Mouse (Mus musculus): Measurements from ENCODE around the gene P2rx7. TPM values are rescaled to one million over a fixed set of nuclear protein-coding genes. Genes with fewer than 3 reads are reported as not detected.

The P2rx7 gene
- polyA plus RNA-seq, 1 experiment from 2014 or later: 6.7 TPM

DNA sequence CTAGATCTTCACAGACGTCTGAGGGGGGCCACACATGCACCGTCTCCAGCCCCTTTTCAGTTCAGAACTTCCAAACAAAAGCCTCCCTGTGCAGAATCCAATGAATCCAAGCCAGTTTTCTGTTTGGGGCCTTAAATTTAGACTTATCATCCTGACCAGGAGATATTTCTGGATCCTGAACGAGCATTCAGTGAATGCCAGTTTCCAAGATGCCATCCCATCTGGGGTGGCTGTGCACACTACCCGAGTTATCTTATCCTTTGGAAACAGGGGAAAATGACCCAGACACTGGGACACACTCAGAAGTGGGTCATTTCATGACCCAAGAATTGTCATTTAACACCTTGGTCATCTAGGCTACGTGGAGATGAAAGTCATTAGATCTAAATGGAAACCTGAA, 26.0 kb upstream of the P2rx7 start:
- H3K4me2 ChIP-seq (replicated peaks; ENCODE audit: low read depth, low read length): no peak overlapping the region
- no peak overlapping the region for H3K4me3 ChIP-seq (ENCODE audit: low read depth, low read length)
- no peaks in the 10 kb centered on the region for H3K9me3 ChIP-seq (ENCODE audit: low read length)
- peaks cover 4% of the 10 kb centered on the region; the same call in 1 of the 2 replicates for H3K4me1 ChIP-seq (ENCODE audit: insufficient read depth, low read depth, low read length)
- DNase-seq (ENCODE audit: low spot score) (no peak), ATAC-seq (no peak)
- no peak overlapping the region for H3K9ac ChIP-seq (replicated peaks; ENCODE audit: low read depth)
- 79% methylated on average over 5 of the region's 5 CpGs for WGBS
- TF ChIP-seq CTCF (IDR thresholded peaks at IDR 0.05): no peak
- no peak for TF ChIP-seq EP300 (IDR thresholded peaks at IDR 0.05)
- H3K36me3 ChIP-seq (ENCODE audit: insufficient read depth, low read length): no peaks in the 10 kb centered on the region
- H3K27ac ChIP-seq (ENCODE audit: low read length): no peak overlapping the region
- H3K27me3 ChIP-seq (replicated peaks; ENCODE audit: insufficient read depth, low read length): no peaks in the 10 kb centered on the region

DNA sequence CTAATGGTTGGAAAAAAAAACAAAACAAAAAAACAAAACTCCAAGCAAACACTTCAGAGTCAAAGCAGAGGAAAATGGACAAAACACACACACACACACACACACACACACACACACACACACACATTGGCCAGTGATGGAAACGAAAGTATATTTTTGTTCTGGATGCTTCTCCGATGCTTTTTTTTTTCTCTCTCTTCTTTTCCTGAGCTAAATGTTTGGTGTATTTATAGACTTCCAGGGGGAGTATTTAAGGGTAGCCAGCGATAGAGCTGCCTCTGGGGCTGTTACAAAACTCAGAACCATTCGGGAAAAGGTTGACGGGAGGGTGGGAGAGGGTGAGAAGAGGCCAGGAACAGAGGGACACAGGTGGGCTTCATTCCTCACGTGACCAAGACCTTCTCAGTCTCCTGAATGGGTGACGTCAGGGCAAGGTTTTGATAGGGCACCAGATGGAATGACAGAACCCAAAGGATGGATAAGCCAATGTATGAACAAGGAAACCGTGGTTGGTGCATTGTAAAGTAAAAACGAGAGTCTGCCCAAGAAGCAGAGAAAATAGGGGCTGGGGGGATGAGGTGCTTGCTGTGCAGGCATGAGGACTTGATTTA, 23.9 kb upstream of the P2rx7 start:
- WGBS: 66% methylated on average over 9 of the region's 9 CpGs

GRCm38 (mm10) chr5:122621376-122621886, 22.3 kb upstream of the P2rx7 start:
- H3K4me2 ChIP-seq (replicated peaks; ENCODE audit: low read depth, low read length): no peak overlapping the region
- H3K9me3 ChIP-seq (ENCODE audit: low read length): no peaks in the 10 kb centered on the region
- H3K36me3 ChIP-seq (ENCODE audit: insufficient read depth, low read length): no peaks in the 10 kb centered on the region
- H3K4me3 ChIP-seq (ENCODE audit: low read depth, low read length): no peak overlapping the region
- no peak overlapping the region for H3K9ac ChIP-seq (replicated peaks; ENCODE audit: low read depth)
- peak overlapping the region; percentile 64; the same call in 1 of the 2 replicates for H3K27ac ChIP-seq (ENCODE audit: low read length)
- peaks cover 4% of the 10 kb centered on the region; the same call in 1 of the 2 replicates for H3K4me1 ChIP-seq (ENCODE audit: insufficient read depth, low read depth, low read length)
- no peaks in the 10 kb centered on the region for H3K27me3 ChIP-seq (replicated peaks; ENCODE audit: insufficient read depth, low read length)
- ATAC-seq (peak; percentile 92), DNase-seq (ENCODE audit: low spot score) (peak; percentile 94)
- 17% methylated on average over 7 of the region's 7 CpGs for WGBS
- TF ChIP-seq CTCF (IDR thresholded peaks at IDR 0.05) (no peak), EP300 (IDR thresholded peaks at IDR 0.05) (peak; percentile 37)

More for the DNA sequence above, 23.9 kb upstream of the P2rx7 start:
- Histone ChIP-seq H3K36me3 (ENCODE audit: insufficient read depth, low read length) (no peaks in the 10 kb centered on the region), H3K9me3 (ENCODE audit: low read length) (no peaks in the 10 kb centered on the region), H3K9ac (replicated peaks; ENCODE audit: low read depth) (no peak overlapping the region), H3K27ac (ENCODE audit: low read length) (0 out of 2 replicates have a peak overlapping the region, but pooled peaks have one; percentile 1), H3K27me3 (replicated peaks; ENCODE audit: insufficient read depth, low read length) (no peaks in the 10 kb centered on the region), H3K4me3 (ENCODE audit: low read depth, low read length) (no peak overlapping the region), H3K4me1 (ENCODE audit: insufficient read depth, low read depth, low read length) (peaks cover 4% of the 10 kb centered on the region; the same call in 1 of the 2 replicates), H3K4me2 (replicated peaks; ENCODE audit: low read depth, low read length) (no peak overlapping the region)
- TF ChIP-seq CTCF (IDR thresholded peaks at IDR 0.05) (no peak), EP300 (IDR thresholded peaks at IDR 0.05) (no peak)
- ATAC-seq: no peak
- DNase-seq (ENCODE audit: low spot score): peak; percentile 53

DNA sequence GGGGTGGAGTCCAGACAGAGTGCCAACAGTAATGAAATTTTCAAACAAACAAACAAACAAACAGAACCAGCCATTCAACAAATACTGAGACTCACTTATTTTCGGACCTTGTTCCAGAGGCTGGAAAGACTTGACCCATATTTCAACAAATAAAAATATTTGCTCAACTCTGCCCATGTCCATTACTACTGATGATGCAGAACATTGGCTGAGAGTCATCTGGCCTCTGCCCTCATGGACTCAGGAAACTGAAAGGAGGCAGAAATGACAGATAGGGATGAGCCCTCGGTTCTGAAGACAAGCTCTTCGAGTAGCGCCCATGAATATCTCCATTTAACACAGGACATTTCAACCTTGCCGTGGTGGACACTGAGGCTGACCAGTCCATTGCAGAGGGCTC, 21.2 kb upstream of the P2rx7 start:
- ATAC-seq (no peak), DNase-seq (ENCODE audit: low spot score) (peak; percentile 38)
- no peak overlapping the region for H3K4me3 ChIP-seq (ENCODE audit: low read depth, low read length)
- H3K9ac ChIP-seq (replicated peaks; ENCODE audit: low read depth): no peak overlapping the region
- no peaks in the 10 kb centered on the region for H3K9me3 ChIP-seq (ENCODE audit: low read length)
- WGBS: 74% methylated on average over 5 of the region's 5 CpGs
- H3K36me3 ChIP-seq (ENCODE audit: insufficient read depth, low read length): no peaks in the 10 kb centered on the region
- H3K4me1 ChIP-seq (ENCODE audit: insufficient read depth, low read depth, low read length): peaks cover 4% of the 10 kb centered on the region; the same call in 1 of the 2 replicates
- H3K27me3 ChIP-seq (replicated peaks; ENCODE audit: insufficient read depth, low read length): no peaks in the 10 kb centered on the region
- H3K27ac ChIP-seq (ENCODE audit: low read length): peak overlapping the region; percentile 75
- TF ChIP-seq CTCF (IDR thresholded peaks at IDR 0.05): no peak
- TF ChIP-seq EP300 (IDR thresholded peaks at IDR 0.05): no peak
- H3K4me2 ChIP-seq (replicated peaks; ENCODE audit: low read depth, low read length): no peak overlapping the region

DNA sequence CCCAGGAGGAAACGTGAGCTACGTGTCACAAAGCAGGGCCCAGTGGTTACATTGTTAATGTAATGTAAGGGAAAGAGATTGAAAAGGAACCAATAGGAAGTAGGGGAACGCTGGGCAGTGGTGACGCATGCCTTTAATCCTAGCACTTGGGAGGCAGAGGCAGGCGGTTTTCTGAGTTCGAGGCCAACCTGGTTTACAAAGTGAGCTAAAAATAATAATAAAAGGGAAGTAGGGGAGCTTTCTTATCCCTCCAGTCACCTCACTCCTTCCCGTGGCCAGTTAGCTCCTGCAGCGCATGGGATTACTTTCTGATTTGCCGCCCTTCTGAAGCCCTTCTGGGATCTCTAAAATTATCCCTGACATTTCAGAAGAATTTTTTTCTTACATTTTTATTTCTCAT, 19.9 kb upstream of the P2rx7 start:
- Histone ChIP-seq H3K27ac (ENCODE audit: low read length) (no peak overlapping the region), H3K27me3 (replicated peaks; ENCODE audit: insufficient read depth, low read length) (no peaks in the 10 kb centered on the region), H3K9ac (replicated peaks; ENCODE audit: low read depth) (no peak overlapping the region), H3K4me3 (ENCODE audit: low read depth, low read length) (no peak overlapping the region), H3K4me2 (replicated peaks; ENCODE audit: low read depth, low read length) (no peak overlapping the region), H3K4me1 (ENCODE audit: insufficient read depth, low read depth, low read length) (peaks cover 4% of the 10 kb centered on the region; the same call in 1 of the 2 replicates), H3K36me3 (ENCODE audit: insufficient read depth, low read length) (no peaks in the 10 kb centered on the region), H3K9me3 (ENCODE audit: low read length) (no peaks in the 10 kb centered on the region)
- 75% methylated on average over 9 of the region's 9 CpGs for WGBS
- TF ChIP-seq CTCF (IDR thresholded peaks at IDR 0.05) (no peak), EP300 (IDR thresholded peaks at IDR 0.05) (no peak)
- ATAC-seq (no peak), DNase-seq (ENCODE audit: low spot score) (no peak)

DNA sequence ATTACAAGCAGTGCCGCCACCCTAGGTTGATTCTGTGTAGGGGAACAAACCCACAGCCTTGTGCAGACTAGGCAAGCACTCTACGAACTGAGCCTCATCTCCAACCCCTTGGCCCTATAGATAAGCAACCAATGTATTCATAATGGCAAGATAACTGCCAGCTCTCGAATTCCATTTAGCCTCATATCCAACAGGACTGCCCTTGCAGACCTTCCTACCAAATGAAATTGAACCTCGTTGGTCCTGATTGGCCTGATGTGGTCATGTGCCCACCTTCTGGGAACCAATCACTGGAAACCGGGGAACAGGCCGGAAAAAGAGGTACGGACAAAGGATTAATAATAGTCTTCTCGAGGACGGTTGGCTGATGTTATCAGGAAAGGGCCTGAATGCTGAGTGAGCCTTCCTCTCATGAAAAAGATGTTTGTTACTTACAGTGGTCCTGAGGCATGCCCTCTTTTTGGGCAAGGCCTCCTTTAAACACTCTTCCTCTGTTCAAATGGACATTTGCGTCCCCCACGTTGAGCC, 18.7 kb upstream of the P2rx7 start:
- Histone ChIP-seq H3K9ac (replicated peaks; ENCODE audit: low read depth) (no peak overlapping the region), H3K27me3 (replicated peaks; ENCODE audit: insufficient read depth, low read length) (no peaks in the 10 kb centered on the region), H3K4me1 (ENCODE audit: insufficient read depth, low read depth, low read length) (peaks cover 4% of the 10 kb centered on the region; the same call in 1 of the 2 replicates), H3K27ac (ENCODE audit: low read length) (no peak overlapping the region), H3K36me3 (ENCODE audit: insufficient read depth, low read length) (no peaks in the 10 kb centered on the region), H3K9me3 (ENCODE audit: low read length) (no peaks in the 10 kb centered on the region), H3K4me3 (ENCODE audit: low read depth, low read length) (no peak overlapping the region), H3K4me2 (replicated peaks; ENCODE audit: low read depth, low read length) (no peak overlapping the region)
- ATAC-seq (no peak), DNase-seq (ENCODE audit: low spot score) (no peak)
- TF ChIP-seq EP300 (IDR thresholded peaks at IDR 0.05) (no peak), CTCF (IDR thresholded peaks at IDR 0.05) (no peak)
- 84% methylated on average over 11 of the region's 11 CpGs for WGBS

All from lung, postnatal 0 days (tissue).